Mouse (Mus musculus): ENCODE data around the gene 1700056E22Rik. TPM values are rescaled to one million over a fixed set of nuclear protein-coding genes. Genes with fewer than 3 reads are reported as not detected.

Gene 1700056E22Rik
- total RNA-seq, 1 experiment, result 1.1 TPM

GRCm38 (mm10) chr1:184013106-184013505, 21.0 kb downstream of the 1700056E22Rik start, which contains the start of gene Dusp10:
Gene Dusp10, plus strand, starts transcription at chr1:184013302.
- no peak within 1 kb of the TSS for H3K9ac ChIP-seq (ENCODE audit: insufficient read depth, low read depth, low read length, poor library complexity, severe bottlenecking)
- H3K4me3 ChIP-seq (ENCODE audit: insufficient read depth in 1 of 2, low read depth in 1 of 2, low read length in 2 of 2, poor library complexity in 1 of 2, severe bottlenecking in 1 of 2), result no peak within 1 kb of the TSS
- no peak for DNase-seq (ENCODE audit: low read depth, low spot score)
- no peak within 1 kb of the TSS for H3K27ac ChIP-seq (ENCODE audit: insufficient read depth, low read depth, low read length, poor library complexity, severe bottlenecking)
- TF ChIP-seq HCFC1 (IDR thresholded peaks at IDR 0.05; ENCODE audit: borderline replicate concordance, insufficient read depth, low read length) (no peak), ZNF384 (IDR thresholded peaks at IDR 0.05; ENCODE audit: low read depth, low read length) (no peak), ZC3H11A (IDR thresholded peaks at IDR 0.05; ENCODE audit: borderline replicate concordance, low read depth, low read length) (no peak)
- in situ Hi-C loops (cut with MboI; ENCODE audit: low sequenced_read_pairs in 2 of 2, unreplicated experiment in 2 of 2), result no loop called here
- no peaks in the 10 kb centered on the region for H3K9me3 ChIP-seq (ENCODE audit: control insufficient read depth, insufficient read depth, low read depth, low read length)
- no peaks in the 10 kb centered on the region for H3K36me3 ChIP-seq (ENCODE audit: control insufficient read depth, insufficient read depth, low read length, poor library complexity, severe bottlenecking)
- peaks cover 0 to 2% of the 10 kb centered on the region in 2 experiments; a peak in 1 of 4 replicates for H3K4me1 ChIP-seq (ENCODE audit: control insufficient read depth in 2 of 2, insufficient read depth in 2 of 2, low read length in 2 of 2, poor library complexity in 1 of 2)

GRCm38 (mm10) chr1:184011311-184011710, 22.8 kb downstream of the 1700056E22Rik start:
- Histone ChIP-seq H3K9me3 (ENCODE audit: control insufficient read depth, insufficient read depth, low read depth, low read length) (no peaks in the 10 kb centered on the region), H3K4me1 (ENCODE audit: control insufficient read depth in 2 of 2, insufficient read depth in 2 of 2, low read length in 2 of 2, poor library complexity in 1 of 2) (no peaks in the 10 kb centered on the region), H3K9ac (ENCODE audit: insufficient read depth, low read depth, low read length, poor library complexity, severe bottlenecking) (no peak overlapping the region), H3K4me3 (ENCODE audit: insufficient read depth in 1 of 2, low read depth in 1 of 2, low read length in 2 of 2, poor library complexity in 1 of 2, severe bottlenecking in 1 of 2) (no peak overlapping the region), H3K27ac (ENCODE audit: insufficient read depth, low read depth, low read length, poor library complexity, severe bottlenecking) (no peak overlapping the region), H3K36me3 (ENCODE audit: control insufficient read depth, insufficient read depth, low read length, poor library complexity, severe bottlenecking) (no peaks in the 10 kb centered on the region)
- no peak for DNase-seq (ENCODE audit: low read depth, low spot score)
- TF ChIP-seq ZC3H11A (IDR thresholded peaks at IDR 0.05; ENCODE audit: borderline replicate concordance, low read depth, low read length) (no peak), MAFK (IDR thresholded peaks at IDR 0.05; ENCODE audit: insufficient read depth, low read depth, low read length) (no peak), CHD2 (IDR thresholded peaks at IDR 0.05; ENCODE audit: low read depth, low read length) (no peak), HCFC1 (IDR thresholded peaks at IDR 0.05; ENCODE audit: borderline replicate concordance, insufficient read depth, low read length) (no peak), ZNF384 (IDR thresholded peaks at IDR 0.05; ENCODE audit: low read depth, low read length) (no peak)
- in situ Hi-C loops (cut with MboI; ENCODE audit: low sequenced_read_pairs in 2 of 2, unreplicated experiment in 2 of 2), result no loop called here

GRCm38 (mm10) chr1:184006086-184006485, 28.0 kb downstream of the 1700056E22Rik start:
- Histone ChIP-seq H3K9ac (ENCODE audit: insufficient read depth, low read depth, low read length, poor library complexity, severe bottlenecking) (no peak overlapping the region), H3K4me3 (ENCODE audit: insufficient read depth in 1 of 2, low read depth in 1 of 2, low read length in 2 of 2, poor library complexity in 1 of 2, severe bottlenecking in 1 of 2) (no peak overlapping the region), H3K36me3 (ENCODE audit: control insufficient read depth, insufficient read depth, low read length, poor library complexity, severe bottlenecking) (no peaks in the 10 kb centered on the region), H3K27ac (ENCODE audit: insufficient read depth, low read depth, low read length, poor library complexity, severe bottlenecking) (no peak overlapping the region), H3K9me3 (ENCODE audit: control insufficient read depth, insufficient read depth, low read depth, low read length) (no peaks in the 10 kb centered on the region), H3K4me1 (ENCODE audit: control insufficient read depth in 2 of 2, insufficient read depth in 2 of 2, low read length in 2 of 2, poor library complexity in 1 of 2) (no peaks in the 10 kb centered on the region)
- in situ Hi-C loops (cut with MboI; ENCODE audit: low sequenced_read_pairs in 2 of 2, unreplicated experiment in 2 of 2), result no loop called here
- DNase-seq (ENCODE audit: low read depth, low spot score), result no peak
- TF ChIP-seq MAFK (IDR thresholded peaks at IDR 0.05; ENCODE audit: insufficient read depth, low read depth, low read length) (no peak), CHD2 (IDR thresholded peaks at IDR 0.05; ENCODE audit: low read depth, low read length) (no peak), ZNF384 (IDR thresholded peaks at IDR 0.05; ENCODE audit: low read depth, low read length) (no peak), HCFC1 (IDR thresholded peaks at IDR 0.05; ENCODE audit: borderline replicate concordance, insufficient read depth, low read length) (no peak), ZC3H11A (IDR thresholded peaks at IDR 0.05; ENCODE audit: borderline replicate concordance, low read depth, low read length) (no peak)

GRCm38 (mm10) chr1:184005315-184006058, 28.6 kb downstream of the 1700056E22Rik start:
- Histone ChIP-seq H3K4me1 (ENCODE audit: control insufficient read depth in 2 of 2, insufficient read depth in 2 of 2, low read length in 2 of 2, poor library complexity in 1 of 2) (no peaks in the 10 kb centered on the region), H3K9me3 (ENCODE audit: control insufficient read depth, insufficient read depth, low read depth, low read length) (no peaks in the 10 kb centered on the region)
- DNase-seq (ENCODE audit: low read depth, low spot score), result no peak

GRCm38 (mm10) chr1:184004311-184004710, 29.8 kb downstream of the 1700056E22Rik start:
- in situ Hi-C loops (cut with MboI; ENCODE audit: low sequenced_read_pairs in 2 of 2, unreplicated experiment in 2 of 2), result no loop called here
- Histone ChIP-seq H3K9ac (ENCODE audit: insufficient read depth, low read depth, low read length, poor library complexity, severe bottlenecking) (no peak overlapping the region), H3K9me3 (ENCODE audit: control insufficient read depth, insufficient read depth, low read depth, low read length) (no peaks in the 10 kb centered on the region), H3K27ac (ENCODE audit: insufficient read depth, low read depth, low read length, poor library complexity, severe bottlenecking) (no peak overlapping the region), H3K36me3 (ENCODE audit: control insufficient read depth, insufficient read depth, low read length, poor library complexity, severe bottlenecking) (no peaks in the 10 kb centered on the region), H3K4me3 (ENCODE audit: insufficient read depth in 1 of 2, low read depth in 1 of 2, low read length in 2 of 2, poor library complexity in 1 of 2, severe bottlenecking in 1 of 2) (no peak overlapping the region), H3K4me1 (ENCODE audit: control insufficient read depth in 2 of 2, insufficient read depth in 2 of 2, low read length in 2 of 2, poor library complexity in 1 of 2) (no peaks in the 10 kb centered on the region)
- DNase-seq (ENCODE audit: low read depth, low spot score), result no peak
- TF ChIP-seq MAFK (IDR thresholded peaks at IDR 0.05; ENCODE audit: insufficient read depth, low read depth, low read length), result no peak
- TF ChIP-seq CHD2 (IDR thresholded peaks at IDR 0.05; ENCODE audit: low read depth, low read length), result no peak
- no peak for TF ChIP-seq ZC3H11A (IDR thresholded peaks at IDR 0.05; ENCODE audit: borderline replicate concordance, low read depth, low read length)
- TF ChIP-seq HCFC1 (IDR thresholded peaks at IDR 0.05; ENCODE audit: borderline replicate concordance, insufficient read depth, low read length), result no peak
- TF ChIP-seq ZNF384 (IDR thresholded peaks at IDR 0.05; ENCODE audit: low read depth, low read length), result no peak

More at GRCm38 (mm10) chr1:184005315-184006058, 28.6 kb downstream of the 1700056E22Rik start:
- no peak overlapping the region for H3K27ac ChIP-seq (ENCODE audit: insufficient read depth, low read depth, low read length, poor library complexity, severe bottlenecking)
- no peak for TF ChIP-seq MAFK (IDR thresholded peaks at IDR 0.05; ENCODE audit: insufficient read depth, low read depth, low read length)
- H3K4me3 ChIP-seq (ENCODE audit: insufficient read depth in 1 of 2, low read depth in 1 of 2, low read length in 2 of 2, poor library complexity in 1 of 2, severe bottlenecking in 1 of 2), result no peak overlapping the region
- H3K9ac ChIP-seq (ENCODE audit: insufficient read depth, low read depth, low read length, poor library complexity, severe bottlenecking), result no peak overlapping the region
- in situ Hi-C loops (cut with MboI; ENCODE audit: low sequenced_read_pairs in 2 of 2, unreplicated experiment in 2 of 2), result no loop called here
- no peaks in the 10 kb centered on the region for H3K36me3 ChIP-seq (ENCODE audit: control insufficient read depth, insufficient read depth, low read length, poor library complexity, severe bottlenecking)
